Mouse (Mus musculus) CD8-positive naive resting alpha-beta T cell, adult 2 months (primary cell): ENCODE measurements at regions not wholly inside any gene's neighbourhood (a gene's known extent, or its start where the extent isn't known, plus 50 kb on each side); places are given as distances from the start of the nearest gene placed in this dataset.

Experiments
- DNase-seq, 2 experiments: peaks; one replicate each; pipeline ENCODE4 v3.0.0; 2022; ENCODE audit warnings: low read depth in 2 of 2, low spot score in 2 of 2

- DNase-seq, result no peak
These were observed 74.0 kb upstream of the Ppara start for GRCm38 (mm10) chr15:85660528-85661392.

GRCm38 (mm10) chr15:85661393-85661690 lies 73.4 kb upstream of the Ppara start:
- DNase-seq, result no peak

GRCm38 (mm10) chr15:85661771-85662170 lies 73.0 kb upstream of the Ppara start:
- DNase-seq, result no peak

- DNase-seq, result no peak
These were observed 72.5 kb upstream of the Ppara start for GRCm38 (mm10) chr15:85662271-85662670.

- no peak for DNase-seq
These were observed 72.1 kb upstream of the Ppara start for GRCm38 (mm10) chr15:85662673-85663072.

GRCm38 (mm10) chr15:85663757-85664431 lies 70.9 kb upstream of the Ppara start:
- DNase-seq, result no peak

GRCm38 (mm10) chr15:85664432-85664828 lies 70.4 kb upstream of the Ppara start:
- DNase-seq, result no peak

GRCm38 (mm10) chr15:85665181-85665821 lies 69.5 kb upstream of the Ppara start:
- no peak for DNase-seq

- no peak for DNase-seq
These were observed 68.3 kb upstream of the Ppara start for GRCm38 (mm10) chr15:85666496-85666895.

- DNase-seq, result no peak
These were observed 67.4 kb upstream of the Ppara start for GRCm38 (mm10) chr15:85667381-85667791.

- no peak for DNase-seq
These were observed 66.7 kb upstream of the Ppara start for GRCm38 (mm10) chr15:85667906-85668590.

GRCm38 (mm10) chr15:85668871-85669651 lies 65.7 kb upstream of the Ppara start:
- DNase-seq, result no peak

GRCm38 (mm10) chr15:85669652-85670175 lies 65.1 kb upstream of the Ppara start:
- DNase-seq, result no peak

GRCm38 (mm10) chr15:85670176-85670788 lies 64.5 kb upstream of the Ppara start:
- no peak for DNase-seq

GRCm38 (mm10) chr15:85670789-85671700 lies 63.7 kb upstream of the Ppara start:
- no peak for DNase-seq

- no peak for DNase-seq
These were observed 63.0 kb upstream of the Ppara start for GRCm38 (mm10) chr15:85671701-85672191.

GRCm38 (mm10) chr15:85672376-85672775 lies 62.4 kb upstream of the Ppara start:
- no peak for DNase-seq

GRCm38 (mm10) chr15:85672931-85673330 lies 61.9 kb upstream of the Ppara start:
- no peak for DNase-seq

GRCm38 (mm10) chr15:85673506-85673905 lies 61.3 kb upstream of the Ppara start:
- no peak for DNase-seq
